Mouse (Mus musculus) kidney, adult 11 months (tissue): ENCODE results near the gene Rab3il1.
A peak's percentile ranks its signal among the peaks of the same experiment; 100 is the strongest.

Source experiments
- DNase-seq: peaks from one replicate; pipeline ENCODE4 v3.0.0; 2022

Rab3il1 gene

DNA sequence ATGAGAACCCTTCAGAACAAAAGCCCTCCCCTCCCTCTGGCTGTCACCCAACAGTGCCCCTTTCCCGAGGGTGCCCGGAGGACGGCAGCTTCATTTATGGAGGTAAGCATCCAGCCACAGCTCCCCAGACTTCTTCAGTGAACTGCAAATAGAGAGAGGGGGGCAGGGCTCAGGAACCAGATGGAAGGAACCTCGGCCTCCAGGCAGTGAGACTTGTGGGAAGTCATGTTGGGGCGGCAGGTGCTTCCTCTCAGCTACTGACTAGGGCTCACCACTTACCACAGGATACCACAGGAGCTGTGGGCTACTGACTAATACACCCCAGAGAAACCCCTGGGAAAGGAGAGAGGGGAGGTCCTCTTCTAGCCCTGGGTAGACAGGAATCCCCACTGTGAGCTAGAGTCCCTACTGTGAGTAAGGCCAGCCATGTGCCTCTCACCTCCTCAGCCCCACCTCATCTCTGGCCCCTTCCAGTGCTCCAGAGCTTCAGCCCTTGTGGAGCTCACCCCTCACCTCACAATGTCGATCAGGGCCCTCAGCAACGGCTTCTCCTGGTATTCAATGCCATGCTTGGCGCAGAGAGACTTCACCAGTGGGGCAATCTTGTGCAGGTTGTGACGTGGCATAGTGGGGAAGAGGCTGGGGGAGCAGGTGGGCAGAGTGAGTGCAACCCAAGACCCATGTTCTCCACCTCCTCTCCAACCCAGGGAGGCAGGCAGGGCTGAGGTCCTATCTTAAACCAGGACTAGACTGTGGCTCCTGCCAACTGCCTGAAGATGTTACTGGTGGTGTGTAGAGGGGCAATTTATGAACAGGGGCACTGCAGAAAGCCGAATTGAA is 62.9 kb downstream of the Rab3il1 start:
- DNase-seq: no peak

DNA sequence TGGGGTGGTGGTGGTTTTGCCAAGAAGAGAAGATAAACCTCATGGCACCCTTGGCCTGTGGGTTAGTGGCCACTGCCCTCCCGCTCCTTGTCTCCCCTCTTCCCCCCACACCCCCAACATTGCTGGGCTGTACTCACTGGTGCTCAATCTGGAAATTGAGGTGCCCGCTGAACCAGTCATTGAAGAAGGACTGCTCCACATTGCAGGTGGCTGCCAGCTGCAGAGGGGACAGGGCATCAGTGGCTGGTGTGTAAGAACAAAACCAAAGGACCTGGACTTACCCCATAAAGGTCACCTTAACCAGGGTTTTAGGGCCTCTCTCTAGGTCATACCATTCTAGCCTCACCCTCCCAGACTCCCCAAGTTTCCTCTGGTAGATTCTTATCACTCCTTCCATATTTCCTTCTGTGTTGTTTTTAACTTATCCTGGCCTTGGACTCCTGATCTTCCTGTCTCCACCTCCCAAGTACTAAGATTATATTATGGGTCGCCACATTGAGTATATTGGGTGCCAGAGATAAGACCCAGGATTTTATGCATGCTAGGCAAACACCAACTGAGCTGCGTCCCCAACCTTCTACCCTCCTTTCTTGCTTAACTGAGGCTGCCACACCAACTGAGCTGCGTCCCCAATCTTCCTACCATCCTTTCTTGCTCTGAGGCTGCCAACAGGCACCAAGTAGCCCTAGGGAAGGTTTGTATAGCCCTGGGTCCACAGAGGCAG is 64.2 kb downstream of the Rab3il1 start:
- no peak for DNase-seq

DNA sequence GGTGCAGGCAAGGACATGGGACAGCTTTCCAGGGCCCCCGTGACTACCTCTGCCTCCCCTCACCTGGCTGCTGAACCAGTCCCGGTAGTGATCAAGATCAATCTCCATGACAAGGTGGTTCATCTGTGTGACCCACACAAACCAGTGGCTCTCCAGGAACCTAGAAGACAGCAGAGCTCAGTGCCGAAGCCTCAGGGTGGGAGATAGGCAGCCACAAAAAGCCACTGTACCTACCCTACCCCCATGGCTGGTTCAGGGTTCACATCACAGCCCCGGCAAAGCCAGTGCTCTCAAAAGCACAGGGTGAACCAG is 64.7 kb downstream of the Rab3il1 start:
- no peak for DNase-seq

DNA sequence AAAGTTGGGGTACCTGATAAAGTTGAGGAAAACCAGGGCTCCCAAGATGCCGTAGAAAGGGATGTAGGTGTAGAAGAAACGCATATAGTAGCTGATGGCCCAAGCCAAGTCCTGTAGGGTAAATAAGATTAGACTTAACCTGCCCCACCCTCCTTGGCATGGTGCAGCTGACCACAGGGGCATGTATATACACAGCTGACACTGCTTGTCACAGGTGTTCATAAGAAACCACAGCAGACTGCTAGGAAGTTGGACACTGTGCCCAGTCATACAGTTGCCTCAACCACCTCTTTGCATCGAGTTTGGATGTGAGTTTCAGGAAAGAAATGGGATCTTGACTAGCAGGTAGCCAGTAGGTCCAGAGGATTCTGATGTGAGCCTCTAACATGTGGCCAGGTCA is 65.0 kb downstream of the Rab3il1 start:
- no peak for DNase-seq

DNA sequence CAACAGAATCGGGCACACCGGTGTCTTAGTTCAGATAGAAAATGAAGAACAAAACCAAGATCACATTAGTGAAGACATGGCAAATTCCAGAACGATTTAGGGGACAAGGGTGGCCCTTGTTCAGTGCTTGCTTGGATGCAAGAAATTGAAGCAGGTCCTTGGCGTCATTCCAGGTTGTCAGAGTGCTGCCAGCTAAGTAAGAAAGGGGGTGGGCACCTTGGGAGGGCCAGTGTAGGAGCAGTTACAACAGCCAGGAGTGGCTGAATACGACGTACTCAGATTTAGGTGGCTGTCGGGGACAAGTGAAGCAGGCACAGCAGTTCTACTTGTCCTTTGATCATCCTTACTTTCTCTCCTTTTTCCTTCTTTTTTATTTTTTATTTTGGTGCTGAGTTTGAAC is 66.2 kb downstream of the Rab3il1 start:
- DNase-seq: no peak

DNA sequence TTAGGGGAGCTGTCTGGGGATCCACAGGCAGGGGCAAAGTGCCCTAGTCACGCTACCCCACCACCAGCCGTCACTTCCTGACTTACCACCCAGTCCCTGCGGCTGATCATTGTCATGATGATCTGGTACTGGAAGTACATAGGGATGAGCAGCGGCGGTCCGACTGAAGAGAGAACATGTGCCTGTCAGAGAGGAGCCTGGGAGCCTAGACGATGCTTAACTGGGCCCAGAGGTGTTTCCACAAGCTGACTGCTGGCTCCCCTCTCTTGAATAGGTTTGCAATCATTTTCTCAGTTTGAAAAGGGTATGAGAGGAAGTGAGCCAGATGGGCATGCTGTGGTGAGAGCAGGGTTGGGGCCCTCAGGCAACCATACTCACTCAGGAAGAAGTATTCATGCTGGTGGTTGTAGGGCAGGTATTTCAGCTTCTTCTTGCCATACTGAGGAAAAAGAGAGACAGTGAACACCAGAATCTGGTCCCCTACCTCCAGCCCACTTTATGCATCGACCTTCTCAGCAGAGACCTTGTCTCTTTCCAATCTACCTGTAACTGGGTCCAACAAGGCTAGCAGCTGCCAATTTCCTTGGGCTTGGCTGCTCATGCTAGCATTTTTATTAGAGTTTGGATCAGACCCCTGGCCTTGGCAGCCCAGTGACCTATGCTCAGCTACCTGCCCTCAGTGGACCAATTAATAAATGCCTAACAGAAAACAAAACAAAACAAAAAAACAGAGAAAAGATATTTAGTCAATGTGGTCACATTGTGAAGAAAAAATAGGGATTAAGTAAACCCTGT is 68.9 kb downstream of the Rab3il1 start:
- DNase-seq: peak; percentile 85

DNA sequence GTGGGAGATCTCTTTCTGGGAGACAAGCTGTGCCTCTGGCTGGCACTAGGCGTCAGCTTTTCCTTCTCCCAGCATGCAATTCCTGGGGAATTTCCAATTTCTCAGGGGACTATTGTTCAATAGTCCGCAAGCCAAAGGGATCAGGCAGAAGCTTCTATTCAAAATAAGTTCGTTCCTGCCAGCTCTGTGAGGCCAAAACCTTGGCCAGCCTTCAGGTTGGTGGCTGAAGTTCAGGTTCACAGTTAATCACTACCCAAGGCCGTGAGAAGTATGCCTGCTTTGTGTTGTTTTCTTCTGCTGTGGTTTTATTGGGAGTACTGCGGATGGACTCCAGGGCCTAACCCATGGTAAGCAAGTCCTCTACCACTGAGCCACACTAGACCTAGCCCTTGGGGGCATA is 69.7 kb downstream of the Rab3il1 start:
- peak; percentile 90 for DNase-seq

DNA sequence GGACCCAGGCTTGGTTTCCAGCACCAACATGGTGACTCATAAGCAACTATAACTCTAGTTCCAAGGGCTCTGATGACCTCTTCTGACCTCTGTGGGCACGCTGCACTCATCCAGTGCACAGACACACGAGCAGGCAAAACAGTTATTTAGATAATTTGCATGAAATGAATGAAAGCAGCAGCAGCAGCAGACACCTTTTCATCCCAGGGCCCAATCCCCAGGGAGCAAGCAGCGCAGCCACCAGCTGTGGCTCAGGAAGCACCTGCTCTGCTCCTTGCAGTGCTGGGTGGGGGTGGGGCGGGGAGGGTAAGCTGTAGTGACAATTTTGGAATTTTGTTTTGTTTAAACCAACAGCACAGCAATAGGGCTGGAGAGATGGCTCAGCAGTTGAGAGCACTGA is 70.4 kb downstream of the Rab3il1 start:
- DNase-seq: no peak

DNA sequence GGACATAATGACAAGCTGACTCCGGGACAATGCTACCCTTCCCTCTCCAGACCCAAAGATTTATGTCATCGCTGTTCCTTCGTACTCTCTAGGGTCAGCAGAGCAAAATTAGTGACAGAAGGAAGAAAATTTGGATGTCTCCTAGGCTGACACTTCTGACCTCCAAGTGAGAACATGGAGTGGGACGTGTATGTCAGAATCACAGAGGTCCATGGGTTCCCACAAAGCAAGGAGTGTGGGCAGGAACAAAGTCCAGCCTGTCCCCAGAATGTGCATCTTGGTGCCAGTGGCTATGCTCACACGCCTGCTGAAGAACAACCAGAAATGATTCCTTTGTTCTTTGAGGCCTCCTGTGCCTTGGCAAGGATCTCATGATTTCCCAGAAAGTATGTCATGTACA is 71.7 kb downstream of the Rab3il1 start:
- DNase-seq: no peak

DNA sequence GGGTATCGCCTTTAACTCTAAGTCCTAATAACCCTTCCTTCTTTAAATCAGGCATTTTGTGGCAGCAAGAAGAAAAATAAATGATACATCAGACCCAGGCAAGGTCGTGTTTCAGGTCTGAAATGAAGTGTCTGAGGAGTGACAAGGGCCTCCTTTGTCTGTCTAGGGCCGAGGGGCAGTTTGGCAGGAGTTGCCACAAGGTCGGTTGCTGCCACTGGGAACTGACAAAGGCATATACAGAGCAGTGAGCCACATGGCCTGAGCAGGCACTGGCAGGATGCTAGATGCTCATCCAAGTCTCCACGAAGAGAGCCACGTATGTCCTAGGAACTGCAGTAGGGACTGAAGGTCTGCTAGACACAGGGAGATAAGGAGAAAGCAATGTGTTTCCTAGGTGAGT is 76.9 kb downstream of the Rab3il1 start:
- no peak for DNase-seq

DNA sequence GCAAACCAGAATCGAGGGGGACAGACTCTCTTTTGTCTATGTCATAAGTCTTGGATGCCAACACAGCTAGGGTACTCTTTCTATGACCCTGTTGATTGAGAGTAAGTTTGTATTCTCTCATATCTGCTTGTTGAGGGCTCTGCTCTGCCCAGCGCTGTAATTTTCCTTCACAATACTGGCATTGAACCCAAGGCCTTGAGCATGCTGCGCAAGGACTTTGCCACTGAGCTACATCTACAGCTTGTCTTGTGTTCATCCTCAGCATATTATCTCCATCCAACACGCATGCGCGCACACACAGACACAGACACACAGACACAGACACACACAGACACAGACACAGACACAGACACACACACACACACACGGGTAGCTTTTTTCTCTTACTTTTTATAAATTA is 78.9 kb downstream of the Rab3il1 start:
- DNase-seq: no peak

DNA sequence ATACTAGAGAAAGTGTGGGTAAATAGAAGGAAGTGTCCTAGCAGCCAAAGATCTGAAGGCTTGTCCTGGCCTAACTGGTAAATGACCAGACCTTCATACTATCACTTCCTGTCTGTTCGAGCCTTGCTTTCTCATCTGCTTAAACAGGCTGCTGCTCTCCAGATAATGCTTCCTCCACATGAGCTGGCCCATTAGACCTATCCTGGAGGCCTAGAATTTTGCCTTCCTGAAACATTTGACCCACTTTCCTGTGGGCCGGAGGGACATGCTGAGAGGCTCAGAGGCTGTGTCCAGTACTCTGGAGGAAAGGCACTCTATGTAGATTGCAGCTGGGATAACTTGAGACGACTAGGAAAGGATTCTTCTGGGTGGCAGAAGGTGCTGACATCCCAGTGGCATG is 80.6 kb downstream of the Rab3il1 start:
- no peak for DNase-seq

DNA sequence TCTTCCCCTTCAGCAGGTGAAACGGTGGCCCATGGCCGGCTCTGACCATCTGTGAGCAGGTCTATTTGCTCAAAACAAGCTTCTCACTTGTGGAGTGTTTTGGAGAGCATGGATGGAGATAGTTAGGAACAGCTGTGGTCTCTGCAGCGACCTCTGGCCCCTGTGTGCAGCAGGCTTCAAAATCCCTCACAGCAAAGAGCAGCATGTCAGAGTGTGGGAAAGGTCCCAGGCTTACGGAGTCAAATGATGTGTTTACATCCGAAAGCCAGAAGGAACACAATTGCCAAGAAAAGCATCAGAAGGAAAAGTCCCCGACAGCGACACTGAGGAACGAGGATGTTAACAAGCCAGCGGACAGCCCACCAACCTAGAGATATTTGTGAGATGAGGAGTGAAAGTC is 84.0 kb downstream of the Rab3il1 start:
- DNase-seq: no peak

DNA sequence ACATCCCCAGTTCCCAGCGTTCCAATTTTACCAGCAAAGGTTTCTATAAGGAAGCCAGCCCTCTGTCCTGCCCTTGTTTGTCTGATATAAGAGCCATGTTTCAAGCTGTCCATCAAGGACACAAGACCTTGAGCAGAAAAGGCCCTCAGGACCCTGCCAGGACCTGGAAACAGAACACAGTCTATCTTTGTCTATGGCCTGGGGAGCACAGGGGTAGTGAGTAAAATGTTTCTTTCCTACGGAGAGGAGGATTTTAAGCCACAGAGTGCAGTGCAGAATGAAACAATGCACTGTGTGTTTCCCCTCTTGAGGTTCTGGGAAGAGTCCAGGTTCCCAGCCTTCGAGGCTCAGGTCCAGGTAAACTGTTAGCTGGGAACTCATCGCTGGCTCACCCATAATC is 85.5 kb downstream of the Rab3il1 start:
- no peak for DNase-seq
